Mouse (Mus musculus): ENCODE results near the gene Sepsecs. TPM values are rescaled to one million over a fixed set of nuclear protein-coding genes. Genes with fewer than 3 reads are reported as not detected.

Sepsecs gene
- polyA plus RNA-seq, 1 experiment from 2014 or later: 9.4 TPM

DNA sequence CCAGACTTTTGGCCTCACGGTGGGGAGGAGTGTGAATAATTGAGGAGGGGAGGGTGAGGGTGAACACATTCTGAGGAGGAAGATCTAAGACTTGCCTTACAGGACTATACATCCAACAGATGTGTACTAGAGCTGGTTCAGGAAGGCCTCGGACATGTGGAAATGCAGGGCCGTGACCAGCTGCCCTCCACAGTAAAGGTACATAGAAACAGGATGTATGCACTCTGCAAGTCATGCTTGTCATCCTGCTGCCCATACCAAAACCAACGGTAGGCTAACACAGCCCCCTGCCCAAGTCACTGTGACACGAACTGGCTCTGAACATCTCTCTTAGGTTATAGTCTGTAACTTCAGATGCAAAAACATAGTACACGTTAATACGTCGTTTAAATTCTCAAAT is 30.6 kb downstream of the Sepsecs start:
- H3K9ac ChIP-seq (replicated peaks): no peak overlapping the region
- WGBS: 92% methylated on average over 8 of the region's 8 CpGs
- no peaks in the 10 kb centered on the region for H3K27me3 ChIP-seq
- no peak overlapping the region for H3K27ac ChIP-seq (replicated peaks)
- no peak overlapping the region for H3K4me3 ChIP-seq
- H3K36me3 ChIP-seq: peaks cover 22% of the 10 kb centered on the region
- ATAC-seq (ENCODE audit: low FRiP score, low read depth): no peak
- H3K4me2 ChIP-seq (replicated peaks): no peak overlapping the region
- H3K4me1 ChIP-seq: no peaks in the 10 kb centered on the region
- no peaks in the 10 kb centered on the region for H3K9me3 ChIP-seq

DNA sequence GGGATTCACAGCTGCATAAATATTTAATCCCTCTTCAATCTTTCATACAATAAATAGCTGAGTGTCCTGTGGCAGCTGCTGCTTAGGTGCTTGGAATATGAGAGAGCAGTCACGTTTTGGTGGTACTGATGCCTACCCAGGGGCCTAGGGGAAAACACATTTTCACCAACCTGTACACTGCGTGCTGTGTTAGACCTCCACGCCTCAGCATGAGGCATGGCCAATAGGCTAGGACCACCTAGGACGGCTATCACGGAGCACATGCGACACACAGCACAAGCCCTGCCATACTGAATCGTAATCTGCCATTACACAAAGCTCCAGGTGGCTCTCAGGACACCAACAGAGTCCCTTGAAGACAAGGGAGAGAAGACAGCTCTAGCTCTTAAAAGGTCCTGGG is 31.5 kb downstream of the Sepsecs start:
- WGBS: 86% methylated on average over 7 of the region's 7 CpGs
- no peak overlapping the region for H3K4me2 ChIP-seq (replicated peaks)
- no peak for ATAC-seq (ENCODE audit: low FRiP score, low read depth)

DNA sequence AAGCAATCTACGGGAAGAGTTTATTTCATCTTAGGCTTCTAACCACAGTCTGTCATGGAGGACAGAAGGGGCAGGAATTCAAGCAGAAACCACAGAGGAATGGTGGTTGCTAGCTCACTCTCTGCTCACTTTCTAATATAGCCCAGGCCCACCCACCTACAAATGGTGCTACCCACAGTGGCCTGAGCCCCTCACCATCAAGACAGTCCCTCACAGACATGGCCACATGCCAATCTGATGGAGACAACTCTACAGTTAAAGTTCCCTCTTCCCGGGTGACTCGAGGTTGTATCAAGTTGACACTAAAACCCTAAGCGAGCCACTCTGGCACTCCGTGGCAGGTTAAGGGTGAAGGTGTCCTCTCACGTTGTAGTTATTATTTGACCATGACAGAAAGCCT is 32.6 kb downstream of the Sepsecs start:
- Histone ChIP-seq H3K9me3 (no peaks in the 10 kb centered on the region), H3K4me3 (no peak overlapping the region), H3K9ac (replicated peaks) (no peak overlapping the region), H3K4me2 (replicated peaks) (no peak overlapping the region), H3K27ac (replicated peaks) (no peak overlapping the region), H3K36me3 (peaks cover 2% of the 10 kb centered on the region; the same call in 1 of the 2 replicates), H3K4me1 (no peaks in the 10 kb centered on the region), H3K27me3 (no peaks in the 10 kb centered on the region)
- no peak for ATAC-seq (ENCODE audit: low FRiP score, low read depth)
- WGBS: 87% methylated on average over 6 of the region's 6 CpGs

More for the DNA sequence above, 31.5 kb downstream of the Sepsecs start:
- Histone ChIP-seq H3K4me3 (no peak overlapping the region), H3K27ac (replicated peaks) (no peak overlapping the region), H3K9me3 (no peaks in the 10 kb centered on the region), H3K36me3 (peaks cover 13% of the 10 kb centered on the region), H3K27me3 (no peaks in the 10 kb centered on the region), H3K9ac (replicated peaks) (no peak overlapping the region), H3K4me1 (no peaks in the 10 kb centered on the region)

DNA sequence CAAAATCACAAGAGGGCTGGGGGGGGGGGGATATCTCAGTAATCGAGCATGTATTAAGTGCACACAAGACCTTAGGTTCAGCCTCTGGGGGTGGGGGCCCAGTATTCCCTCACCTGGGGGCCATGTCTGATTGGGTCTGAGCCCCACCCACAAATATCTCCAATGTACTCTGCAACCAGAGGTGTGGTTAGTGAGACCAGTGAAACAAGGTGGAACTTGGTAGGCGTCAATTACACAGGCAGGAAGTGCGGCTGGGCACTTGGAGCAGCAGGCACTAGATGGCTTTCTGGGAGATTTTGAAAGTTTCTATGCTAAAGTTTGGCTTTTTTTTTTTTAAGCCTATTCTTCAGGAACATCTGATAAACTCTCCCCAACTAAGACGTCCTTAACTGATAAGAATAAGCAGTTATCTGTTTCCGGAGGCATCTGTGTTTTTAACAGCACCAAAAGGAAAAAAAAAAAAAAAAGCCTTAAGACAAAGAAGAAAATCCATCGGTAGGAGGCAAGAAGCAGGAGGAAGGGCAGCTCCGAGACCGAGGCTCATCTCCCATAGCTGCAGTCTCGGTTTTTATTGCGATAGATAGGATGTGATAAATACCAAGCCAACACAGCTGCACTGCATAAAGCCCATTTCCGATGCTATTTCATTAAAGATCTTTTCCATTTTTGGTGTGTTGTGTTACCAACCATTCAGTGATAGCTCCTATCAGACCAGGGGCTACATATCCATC is 33.3 kb downstream of the Sepsecs start:
- H3K36me3 ChIP-seq: no peaks in the 10 kb centered on the region
- no peak overlapping the region for H3K4me2 ChIP-seq (replicated peaks)
- H3K27ac ChIP-seq (replicated peaks): no peak overlapping the region
- no peak overlapping the region for H3K9ac ChIP-seq (replicated peaks)
- 79% methylated on average over 11 of the region's 11 CpGs for WGBS
- no peaks in the 10 kb centered on the region for H3K4me1 ChIP-seq
- H3K4me3 ChIP-seq: no peak overlapping the region
- H3K9me3 ChIP-seq: no peaks in the 10 kb centered on the region
- no peak for ATAC-seq (ENCODE audit: low FRiP score, low read depth)
- H3K27me3 ChIP-seq: no peaks in the 10 kb centered on the region

DNA sequence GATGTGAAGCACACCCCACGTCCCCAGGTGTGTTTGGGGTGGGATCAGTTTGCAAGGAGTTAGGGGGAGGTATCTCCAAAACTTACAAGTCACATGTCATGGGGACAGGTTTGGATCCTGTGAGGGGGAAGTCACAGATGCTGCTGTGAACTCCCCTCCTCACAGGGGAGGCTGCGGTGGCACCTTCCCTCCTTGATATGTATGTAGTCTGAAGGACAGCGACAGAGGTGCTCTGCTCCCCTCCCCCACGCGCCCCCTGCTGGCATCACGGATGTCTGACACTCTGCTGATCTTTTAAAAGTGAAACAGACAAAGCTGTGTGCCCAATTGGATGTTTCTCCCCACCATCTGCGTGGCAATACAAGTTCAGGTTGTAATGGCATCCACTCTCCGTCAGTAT is 35.5 kb downstream of the Sepsecs start:
- Histone ChIP-seq H3K4me3 (no peak overlapping the region), H3K27ac (replicated peaks) (no peak overlapping the region), H3K27me3 (no peaks in the 10 kb centered on the region), H3K9ac (replicated peaks) (no peak overlapping the region), H3K9me3 (no peaks in the 10 kb centered on the region), H3K4me2 (replicated peaks) (no peak overlapping the region), H3K36me3 (no peaks in the 10 kb centered on the region), H3K4me1 (no peaks in the 10 kb centered on the region)
- peak; percentile 48 for ATAC-seq (ENCODE audit: low FRiP score, low read depth)
- 27% methylated on average over 8 of the region's 8 CpGs for WGBS

DNA sequence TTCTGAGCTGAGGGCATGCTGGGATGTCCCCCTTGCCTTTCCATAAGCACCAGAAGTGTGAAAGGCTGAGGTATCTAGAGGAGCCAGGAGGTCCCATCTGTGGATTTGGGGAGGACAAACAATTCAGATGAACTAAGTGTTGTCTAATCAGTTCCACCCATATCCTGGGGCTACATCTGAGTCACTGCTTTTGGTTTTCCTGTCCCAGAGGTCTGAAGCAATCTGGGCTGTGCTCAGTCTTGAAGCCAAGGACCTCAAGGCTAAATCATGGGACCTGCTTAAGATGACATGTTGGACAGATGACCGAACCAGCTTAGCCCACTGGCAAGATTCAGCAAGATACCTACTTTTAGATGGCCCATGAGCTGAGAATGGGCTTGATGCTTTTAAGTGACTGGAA is 39.0 kb downstream of the Sepsecs start:
- Histone ChIP-seq H3K27me3 (no peaks in the 10 kb centered on the region), H3K4me1 (peaks cover 8% of the 10 kb centered on the region), H3K36me3 (no peaks in the 10 kb centered on the region), H3K9ac (replicated peaks) (no peak overlapping the region), H3K9me3 (no peaks in the 10 kb centered on the region), H3K27ac (replicated peaks) (no peak overlapping the region), H3K4me2 (replicated peaks) (no peak overlapping the region), H3K4me3 (no peak overlapping the region)
- ATAC-seq (ENCODE audit: low FRiP score, low read depth): no peak
- 93% methylated on average over 1 of the region's 1 CpGs for WGBS

DNA sequence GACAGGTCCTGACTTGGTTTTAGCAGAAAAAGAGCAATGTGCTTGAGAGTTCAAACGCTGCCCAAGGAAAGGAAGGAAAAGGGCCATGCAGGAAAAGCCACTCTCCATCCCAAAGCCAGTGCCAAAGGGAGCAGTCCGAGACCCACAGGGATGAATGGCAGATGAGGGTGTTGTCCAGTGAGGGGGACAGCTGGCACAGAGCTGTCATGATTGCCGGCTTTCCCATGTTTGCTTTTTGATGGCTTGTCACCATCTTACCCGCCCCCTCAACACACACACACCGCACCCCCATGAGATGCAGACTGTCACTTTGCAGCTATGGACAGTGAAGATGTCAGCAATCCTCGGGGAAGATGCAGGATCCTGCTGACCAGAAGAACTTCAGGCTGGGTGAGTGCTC is 40.3 kb downstream of the Sepsecs start:
- H3K9ac ChIP-seq (replicated peaks): no peak overlapping the region
- H3K27ac ChIP-seq (replicated peaks): no peak overlapping the region
- H3K9me3 ChIP-seq: no peaks in the 10 kb centered on the region
- no peaks in the 10 kb centered on the region for H3K27me3 ChIP-seq
- H3K36me3 ChIP-seq: no peaks in the 10 kb centered on the region
- 85% methylated on average over 6 of the region's 6 CpGs for WGBS
- H3K4me1 ChIP-seq: peaks cover 8% of the 10 kb centered on the region
- no peak overlapping the region for H3K4me2 ChIP-seq (replicated peaks)
- ATAC-seq (ENCODE audit: low FRiP score, low read depth): no peak
- no peak overlapping the region for H3K4me3 ChIP-seq

DNA sequence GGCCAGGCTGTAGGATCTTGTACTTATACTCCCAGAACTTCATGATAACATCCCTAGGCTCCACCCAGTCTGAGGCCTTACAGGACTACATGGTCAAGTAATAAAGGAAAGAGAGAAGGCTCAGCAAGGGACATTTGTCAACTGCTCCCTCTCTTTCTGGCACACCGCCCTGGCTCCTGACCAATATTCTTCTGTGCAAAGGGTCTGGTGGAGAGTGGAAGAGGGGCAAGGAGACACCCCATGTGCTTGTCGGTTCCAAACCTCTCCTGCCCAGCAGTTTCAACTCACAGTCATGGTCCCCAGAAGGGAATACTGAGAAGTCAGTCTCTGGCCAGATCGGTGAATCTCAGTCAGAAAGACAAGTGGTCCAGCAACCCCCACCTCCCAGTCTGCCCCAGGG is 40.7 kb downstream of the Sepsecs start:
- Histone ChIP-seq H3K36me3 (no peaks in the 10 kb centered on the region), H3K4me3 (no peak overlapping the region), H3K27ac (replicated peaks) (no peak overlapping the region), H3K4me2 (replicated peaks) (no peak overlapping the region), H3K27me3 (no peaks in the 10 kb centered on the region), H3K9ac (replicated peaks) (no peak overlapping the region), H3K4me1 (peaks cover 8% of the 10 kb centered on the region), H3K9me3 (no peaks in the 10 kb centered on the region)
- no peak for ATAC-seq (ENCODE audit: low FRiP score, low read depth)
- WGBS: 88% methylated on average over 3 of the region's 3 CpGs

DNA sequence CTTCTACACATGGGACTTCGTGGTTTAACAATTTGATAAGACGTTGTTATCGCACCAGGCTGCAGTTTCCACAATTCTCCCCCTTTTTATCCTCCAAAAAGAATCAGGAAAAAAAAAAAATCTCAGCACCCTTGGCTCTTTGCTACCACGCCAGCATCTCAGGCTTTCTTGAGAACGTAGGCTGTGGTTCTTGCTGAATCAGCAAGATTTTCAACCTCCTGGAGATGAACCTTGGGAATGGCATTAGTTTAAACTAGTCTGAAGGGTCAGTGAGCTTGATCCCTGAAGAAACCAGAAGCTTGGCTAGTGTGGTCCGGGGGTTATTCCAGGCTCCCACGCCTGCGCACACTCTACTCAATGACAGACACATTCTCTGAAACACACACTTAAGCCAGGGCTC is 41.8 kb downstream of the Sepsecs start:
- 92% methylated on average over 8 of the region's 8 CpGs for WGBS
- no peaks in the 10 kb centered on the region for H3K27me3 ChIP-seq
- H3K27ac ChIP-seq (replicated peaks): no peak overlapping the region
- ATAC-seq (ENCODE audit: low FRiP score, low read depth): no peak
- H3K9me3 ChIP-seq: no peaks in the 10 kb centered on the region
- no peak overlapping the region for H3K4me3 ChIP-seq
- H3K9ac ChIP-seq (replicated peaks): no peak overlapping the region
- H3K4me1 ChIP-seq: peaks cover 8% of the 10 kb centered on the region
- no peaks in the 10 kb centered on the region for H3K36me3 ChIP-seq
- no peak overlapping the region for H3K4me2 ChIP-seq (replicated peaks)

DNA sequence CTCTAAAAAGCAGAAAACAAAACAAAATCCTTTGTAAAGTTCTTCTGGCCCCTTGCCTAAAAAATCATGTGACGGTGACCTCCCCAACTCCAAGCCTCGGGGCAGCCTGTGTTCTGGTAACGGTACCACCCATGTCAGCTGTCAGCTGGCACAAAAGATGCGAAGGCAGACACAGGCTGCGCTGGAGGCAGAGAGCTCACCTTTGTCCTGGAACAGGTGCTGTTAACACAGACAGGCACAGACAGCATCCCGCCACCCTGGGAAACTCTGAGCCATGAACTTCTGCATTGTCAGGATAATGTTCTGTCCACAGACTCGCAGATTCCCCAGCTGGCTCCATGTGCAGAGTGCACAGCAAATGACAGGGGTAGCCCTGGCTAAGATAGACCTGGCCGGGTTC is 43.4 kb downstream of the Sepsecs start:
- no peaks in the 10 kb centered on the region for H3K9me3 ChIP-seq
- ATAC-seq (ENCODE audit: low FRiP score, low read depth): peak; percentile 48; the same call in 1 of the 2 replicates
- no peaks in the 10 kb centered on the region for H3K27me3 ChIP-seq
- no peak overlapping the region for H3K9ac ChIP-seq (replicated peaks)
- H3K36me3 ChIP-seq: no peaks in the 10 kb centered on the region
- no peak overlapping the region for H3K4me3 ChIP-seq
- peak overlapping the region; percentile 15; the same call in 1 of the 2 replicates for H3K4me2 ChIP-seq (replicated peaks)
- H3K27ac ChIP-seq (replicated peaks): no peak overlapping the region
- peaks cover 8% of the 10 kb centered on the region for H3K4me1 ChIP-seq
- WGBS: 52% methylated on average over 8 of the region's 8 CpGs

DNA sequence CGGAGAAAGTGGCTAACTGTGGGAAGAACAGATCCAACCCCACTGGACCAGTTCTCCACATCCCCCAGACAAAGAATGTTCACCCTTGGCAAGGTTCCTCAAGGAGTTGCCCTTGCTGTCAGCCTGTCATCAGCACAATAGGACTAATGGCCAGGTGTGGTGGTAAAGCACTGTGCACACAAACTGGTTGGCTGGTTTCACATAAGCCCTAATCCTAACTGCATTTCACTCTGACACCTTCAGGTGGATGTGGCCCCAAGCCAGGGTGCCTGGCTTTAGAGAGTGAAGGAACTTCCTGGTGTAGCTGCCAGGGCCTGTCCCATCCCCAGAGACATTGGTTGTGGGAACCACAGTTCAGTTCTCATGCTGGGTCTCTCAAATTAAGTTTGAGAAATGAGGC is 44.6 kb downstream of the Sepsecs start:
- ATAC-seq (ENCODE audit: low FRiP score, low read depth): no peak
- H3K27ac ChIP-seq (replicated peaks): no peak overlapping the region
- H3K9ac ChIP-seq (replicated peaks): no peak overlapping the region
- H3K4me3 ChIP-seq: no peak overlapping the region
- no peaks in the 10 kb centered on the region for H3K9me3 ChIP-seq
- no peaks in the 10 kb centered on the region for H3K36me3 ChIP-seq
- 82% methylated on average over 1 of the region's 1 CpGs for WGBS
- H3K4me1 ChIP-seq: peaks cover 8% of the 10 kb centered on the region
- no peaks in the 10 kb centered on the region for H3K27me3 ChIP-seq
- no peak overlapping the region for H3K4me2 ChIP-seq (replicated peaks)

DNA sequence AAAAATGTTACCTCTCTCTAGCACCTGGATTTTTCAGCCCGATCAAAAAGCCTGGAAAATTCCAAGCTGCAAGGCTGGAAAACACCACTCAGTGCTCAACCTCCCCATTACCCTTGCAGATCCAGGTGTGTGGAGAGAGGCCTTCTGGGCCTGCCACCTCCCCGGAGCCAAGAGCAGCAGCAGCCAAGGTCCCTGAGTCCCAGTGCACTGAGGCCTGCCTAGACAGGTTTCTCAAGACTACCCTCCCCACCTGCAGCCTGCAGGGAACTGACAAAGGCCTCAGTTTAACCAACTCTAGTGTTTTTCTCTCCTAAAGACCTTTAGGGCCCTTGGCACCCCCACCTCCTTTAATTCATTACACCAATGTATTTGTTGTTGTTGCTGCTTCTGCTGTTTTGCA is 46.4 kb downstream of the Sepsecs start:
- no peak for ATAC-seq (ENCODE audit: low FRiP score, low read depth)
- no peak overlapping the region for H3K4me3 ChIP-seq
- 90% methylated on average over 2 of the region's 2 CpGs for WGBS

More for the DNA sequence above, 46.4 kb downstream of the Sepsecs start:
- peaks cover 20% of the 10 kb centered on the region for H3K4me1 ChIP-seq
- no peak overlapping the region for H3K9ac ChIP-seq (replicated peaks)
- 0 out of 2 replicates have a peak, but pooled peaks cover 2% of the 10 kb centered on the region for H3K27me3 ChIP-seq
- H3K36me3 ChIP-seq: no peaks in the 10 kb centered on the region
- H3K27ac ChIP-seq (replicated peaks): no peak overlapping the region
- no peak overlapping the region for H3K4me2 ChIP-seq (replicated peaks)
- H3K9me3 ChIP-seq: no peaks in the 10 kb centered on the region

All from midbrain, embryonic 12.5 days (tissue).